Mouse (Mus musculus) liver, embryonic 12.5 days (tissue): ENCODE results near the gene Ctnnd2. TPM values are rescaled to one million over a fixed set of nuclear protein-coding genes. Genes with fewer than 3 reads are reported as not detected.

Experiments used
- ATAC-seq: fragments of 200-750 bp; cut with Nextera tagmentation; 2 replicates; pipeline ENCODE4 v1.8.0; 2017; ENCODE audit warnings: moderate number of reproducible peaks, mild to moderate bottlenecking, moderate library complexity
- H3K27ac ChIP-seq: fragments of 300-500 bp; sonication (generic); 2 replicates; pipeline ENCODE4 v1.5.1; 2016; ENCODE audit warnings: mild to moderate bottlenecking
- H3K27me3 ChIP-seq: fragments of 300-500 bp; sonication (generic); replicated peaks from 2 replicates; pipeline ENCODE4 v1.6.1; 2016; ENCODE audit warnings: mild to moderate bottlenecking, moderate library complexity
- H3K36me3 ChIP-seq: fragments of 300-500 bp; sonication (generic); 2 replicates; pipeline ENCODE4 v1.6.1; 2016; ENCODE audit warnings: mild to moderate bottlenecking, moderate library complexity
- H3K4me1 ChIP-seq: fragments of 300-500 bp; sonication (generic); 2 replicates; pipeline ENCODE4 v1.6.1; 2016
- H3K4me2 ChIP-seq: fragments of 300-500 bp; sonication (generic); 2 replicates; pipeline ENCODE4 v1.6.1; 2016; ENCODE audit warnings: mild to moderate bottlenecking, moderate library complexity
- H3K4me3 ChIP-seq: fragments of 300-500 bp; sonication (generic); 2 replicates; pipeline ENCODE4 v1.5.1; 2016; ENCODE audit warnings: mild to moderate bottlenecking, moderate library complexity
- H3K9ac ChIP-seq: fragments of 300-500 bp; sonication (generic); 2 replicates; pipeline ENCODE4 v1.6.1; 2016; ENCODE audit warnings: mild to moderate bottlenecking, moderate library complexity
- H3K9me3 ChIP-seq: fragments of 300-500 bp; sonication (generic); replicated peaks from 2 replicates; pipeline ENCODE4 v1.6.1; 2016; ENCODE audit warnings: mild to moderate bottlenecking, moderate library complexity
- WGBS: fragments of 180-500 bp; shearing (Covaris S2); methylation state at CpG from one replicate; pipeline ENCODE4 v1.1.7; 2016; ENCODE audit not compliant: insufficient replicate concordance; 5-methylcytosine and 5-hydroxymethylcytosine counted together
- polyA plus RNA-seq: library from polyadenylated mRNA; unstranded; fragments of >200 nt; fragmentation: Nextera tagmentation; extraction: Ambion mirVana; gene quantifications from 2 replicates; pipeline ENCODE4 v1.2.1, GENCODE M21; 2016

Gene Ctnnd2
- polyA plus RNA-seq, 1 experiment from 2014 or later, result 0.35 TPM

DNA sequence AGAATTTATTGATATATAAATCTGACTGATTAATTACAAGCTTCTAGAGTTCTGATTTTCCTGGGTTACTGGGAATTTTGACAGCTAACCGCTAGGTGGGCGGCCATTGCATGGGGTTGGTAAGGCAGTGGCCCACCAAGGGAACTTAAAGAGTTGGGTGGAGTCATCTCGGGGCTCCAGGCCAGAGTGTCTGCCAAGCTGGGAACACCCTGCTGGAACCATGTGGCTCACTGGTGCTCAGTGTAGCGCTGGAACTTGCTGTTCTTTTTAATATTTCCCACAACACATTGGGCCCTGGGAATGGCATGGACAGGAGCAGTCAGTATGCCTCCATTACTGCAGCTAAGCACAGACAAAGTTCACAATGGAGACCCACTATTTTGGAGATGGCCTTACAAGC is 99.9 kb downstream of the Ctnnd2 start:
- ATAC-seq, result no peak
- H3K4me1 ChIP-seq, result no peaks in the 10 kb centered on the region
- no peaks in the 10 kb centered on the region for H3K27me3 ChIP-seq
- H3K4me3 ChIP-seq, result no peak overlapping the region
- H3K4me2 ChIP-seq, result no peak overlapping the region
- no peaks in the 10 kb centered on the region for H3K9me3 ChIP-seq
- H3K9ac ChIP-seq, result no peak overlapping the region
- 69% methylated on average over 4 of the region's 4 CpGs for WGBS
- H3K27ac ChIP-seq, result no peak overlapping the region
- H3K36me3 ChIP-seq, result no peaks in the 10 kb centered on the region

DNA sequence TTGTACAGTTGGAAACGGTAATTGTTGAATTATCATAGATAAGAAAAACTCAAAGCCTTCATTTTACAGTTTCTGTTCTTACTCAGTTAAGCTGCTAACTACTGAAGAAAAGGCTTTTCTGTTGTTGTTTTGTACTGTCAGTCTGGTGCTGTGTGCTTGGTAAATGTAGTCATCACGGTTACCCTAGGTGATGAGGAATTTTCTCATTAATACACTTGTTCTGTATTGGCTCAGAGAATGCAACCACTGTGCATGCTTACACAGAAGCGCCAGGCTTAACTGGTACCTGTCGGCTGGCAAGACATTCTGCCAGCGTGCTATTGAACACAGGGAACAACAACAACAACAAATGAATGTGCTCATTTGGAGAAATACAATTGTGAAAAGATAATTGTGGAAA is 103.3 kb downstream of the Ctnnd2 start:
- Histone ChIP-seq H3K9ac (no peak overlapping the region), H3K27me3 (no peaks in the 10 kb centered on the region), H3K4me1 (no peaks in the 10 kb centered on the region), H3K36me3 (no peaks in the 10 kb centered on the region), H3K4me2 (no peak overlapping the region), H3K4me3 (no peak overlapping the region), H3K9me3 (no peaks in the 10 kb centered on the region), H3K27ac (no peak overlapping the region)
- no peak for ATAC-seq
- 73% methylated on average over 5 of the region's 5 CpGs for WGBS

DNA sequence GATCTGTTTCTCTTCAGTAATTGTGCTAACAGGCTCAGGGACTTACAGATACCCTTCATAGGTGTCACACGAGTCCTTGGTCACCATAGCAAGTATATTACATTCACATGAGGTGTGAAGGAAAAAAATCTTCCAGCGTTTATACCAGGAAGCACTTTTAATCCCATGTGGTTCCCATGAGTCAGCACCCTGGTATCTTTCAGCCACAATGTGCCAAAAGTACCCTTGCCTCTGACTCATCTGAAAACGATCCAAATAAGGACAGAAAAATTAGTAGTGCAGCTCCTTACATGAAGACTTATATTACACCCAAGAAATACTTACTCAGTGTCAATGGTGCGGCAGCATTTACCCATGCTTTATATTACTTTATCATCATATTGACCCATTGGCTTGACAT is 104.3 kb downstream of the Ctnnd2 start:
- Histone ChIP-seq H3K9ac (no peak overlapping the region), H3K4me1 (no peaks in the 10 kb centered on the region), H3K27ac (no peak overlapping the region), H3K4me3 (no peak overlapping the region), H3K27me3 (no peaks in the 10 kb centered on the region), H3K4me2 (no peak overlapping the region), H3K9me3 (no peaks in the 10 kb centered on the region), H3K36me3 (no peaks in the 10 kb centered on the region)
- 53% methylated on average over 4 of the region's 4 CpGs for WGBS
- no peak for ATAC-seq

DNA sequence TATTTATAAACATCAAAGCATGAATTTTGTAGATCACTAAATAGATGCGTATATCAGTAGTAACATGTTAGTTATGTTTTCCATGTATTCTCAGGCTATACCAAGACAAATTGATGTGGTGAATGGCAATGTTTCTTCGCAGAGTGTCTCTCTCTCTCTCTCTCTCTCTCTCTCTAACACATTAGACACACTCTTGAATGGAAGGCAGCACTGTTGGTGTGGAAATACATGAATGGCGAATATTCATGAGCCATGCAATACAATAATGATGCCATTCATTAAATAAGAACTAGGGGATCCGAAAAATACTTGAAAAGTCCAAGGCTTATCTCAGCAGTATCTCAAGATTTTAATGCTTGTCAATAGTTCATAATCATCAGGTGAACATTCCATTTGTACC is 106.2 kb downstream of the Ctnnd2 start:
- no peak for ATAC-seq

DNA sequence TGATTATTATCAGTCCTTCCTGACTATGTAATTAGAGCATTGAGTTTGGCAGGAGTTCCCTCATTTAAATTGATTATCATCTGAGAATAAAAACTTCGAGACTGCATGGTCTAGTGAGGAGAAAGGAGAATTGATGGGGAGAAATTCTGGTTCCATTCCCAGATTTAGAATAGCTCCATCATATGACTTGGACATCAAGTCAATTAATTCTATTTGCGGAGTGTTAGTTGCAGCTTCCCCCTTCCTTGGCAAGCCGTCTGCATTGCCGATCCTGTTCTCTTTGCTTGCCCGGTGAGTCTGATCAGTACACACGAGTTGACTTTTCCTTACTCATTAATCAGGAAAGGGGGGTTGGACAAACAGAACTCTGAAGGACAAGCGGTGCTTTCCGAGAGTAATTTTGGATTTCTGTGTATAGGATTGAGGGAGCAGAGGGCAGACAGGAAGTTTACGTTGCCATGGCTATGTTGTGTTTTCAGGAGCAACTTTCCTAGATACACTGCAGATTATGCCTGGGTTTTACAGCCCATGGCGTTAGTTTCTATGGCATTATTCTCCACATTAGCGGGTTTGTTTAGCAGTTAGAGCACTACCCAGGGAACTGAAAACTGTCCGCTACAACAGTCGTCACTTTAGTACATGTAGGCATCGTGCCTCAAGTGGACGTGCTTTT is 113.3 kb downstream of the Ctnnd2 start:
- Histone ChIP-seq H3K9ac (no peak overlapping the region), H3K36me3 (no peaks in the 10 kb centered on the region), H3K4me3 (no peak overlapping the region), H3K4me1 (no peaks in the 10 kb centered on the region), H3K4me2 (no peak overlapping the region), H3K27ac (no peak overlapping the region), H3K9me3 (no peaks in the 10 kb centered on the region), H3K27me3 (no peaks in the 10 kb centered on the region)
- 67% methylated on average over 15 of the region's 15 CpGs for WGBS
- ATAC-seq, result peak; percentile 64; the same call in 1 of the 2 replicates

More for the DNA sequence above, 106.2 kb downstream of the Ctnnd2 start:
- H3K4me1 ChIP-seq, result no peaks in the 10 kb centered on the region
- 60% methylated on average over 4 of the region's 4 CpGs for WGBS
- H3K9ac ChIP-seq, result no peak overlapping the region
- no peaks in the 10 kb centered on the region for H3K36me3 ChIP-seq
- H3K4me3 ChIP-seq, result no peak overlapping the region
- H3K9me3 ChIP-seq, result no peaks in the 10 kb centered on the region
- no peak overlapping the region for H3K4me2 ChIP-seq
- H3K27me3 ChIP-seq, result no peaks in the 10 kb centered on the region
- no peak overlapping the region for H3K27ac ChIP-seq

DNA sequence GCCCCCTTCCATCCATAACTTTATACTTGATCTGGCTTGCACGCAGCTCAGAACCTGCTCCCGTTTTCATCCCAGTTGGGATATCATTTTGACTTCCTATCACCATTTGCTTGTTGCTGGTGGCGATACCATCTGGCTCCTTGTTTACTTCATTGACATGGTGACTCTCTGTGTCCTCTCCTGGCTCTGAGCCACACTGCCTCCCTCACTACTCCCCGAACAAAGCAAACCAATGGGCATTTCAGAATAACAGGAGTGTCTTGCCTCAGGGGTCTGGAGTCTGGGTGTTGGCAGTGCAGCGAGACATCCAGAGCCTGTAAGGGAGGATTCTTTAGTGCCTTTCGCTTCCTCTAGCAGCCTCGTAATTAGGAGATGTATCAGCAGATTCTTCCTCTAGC is 113.9 kb downstream of the Ctnnd2 start:
- Histone ChIP-seq H3K4me2 (no peak overlapping the region), H3K9me3 (no peaks in the 10 kb centered on the region), H3K36me3 (no peaks in the 10 kb centered on the region), H3K4me3 (no peak overlapping the region), H3K4me1 (no peaks in the 10 kb centered on the region), H3K9ac (no peak overlapping the region), H3K27me3 (no peaks in the 10 kb centered on the region), H3K27ac (no peak overlapping the region)
- WGBS, result 72% methylated on average over 7 of the region's 7 CpGs
- 0 out of 2 replicates have a peak, but pooled peaks have one; percentile 10 for ATAC-seq

DNA sequence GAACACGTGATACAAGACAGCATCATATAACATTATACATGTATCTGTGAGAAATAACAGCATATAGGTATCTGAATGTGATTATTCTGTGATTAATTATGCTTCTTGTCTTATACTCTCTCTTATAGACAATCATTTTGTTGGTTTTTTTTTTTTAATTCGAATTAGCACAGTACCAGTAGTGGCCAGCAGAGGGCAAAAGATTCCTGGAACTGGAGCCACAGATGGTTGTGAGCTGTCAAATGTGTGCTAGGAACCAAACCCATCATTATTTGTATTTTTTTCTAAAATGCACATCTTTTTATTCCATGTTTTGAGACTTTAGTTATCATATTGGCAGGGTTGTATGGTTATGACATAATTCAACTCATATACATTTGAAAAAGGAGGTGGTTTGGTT is 130.4 kb downstream of the Ctnnd2 start:
- Histone ChIP-seq H3K9me3 (peaks cover 10% of the 10 kb centered on the region; the same call in 1 of the 2 replicates), H3K36me3 (no peaks in the 10 kb centered on the region), H3K9ac (no peak overlapping the region), H3K27ac (no peak overlapping the region), H3K27me3 (no peaks in the 10 kb centered on the region), H3K4me2 (no peak overlapping the region), H3K4me3 (no peak overlapping the region), H3K4me1 (no peaks in the 10 kb centered on the region)
- ATAC-seq, result no peak
- WGBS, result 51% methylated on average over 2 of the region's 2 CpGs

DNA sequence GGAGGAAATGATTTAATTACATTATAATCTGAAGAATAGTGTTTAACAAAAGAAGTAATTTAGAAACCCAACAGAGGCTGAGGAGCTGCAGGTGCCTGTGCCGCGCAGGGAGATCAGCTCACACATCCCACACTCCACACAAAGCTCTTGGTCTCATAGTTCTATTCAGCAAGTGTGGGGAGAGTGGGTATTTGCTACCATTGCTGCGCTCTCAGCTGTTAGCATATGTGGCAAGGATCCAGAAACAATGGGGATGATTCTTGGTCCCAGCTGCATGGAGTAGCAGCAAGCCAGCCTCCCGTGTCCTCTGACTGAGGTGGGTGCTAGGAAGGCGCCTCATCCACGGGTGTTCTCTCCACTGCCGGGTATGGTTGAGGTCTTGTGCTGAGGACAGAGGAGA is 134.0 kb downstream of the Ctnnd2 start:
- H3K9me3 ChIP-seq, result 0 out of 2 replicates have a peak, but pooled peaks cover 2% of the 10 kb centered on the region

DNA sequence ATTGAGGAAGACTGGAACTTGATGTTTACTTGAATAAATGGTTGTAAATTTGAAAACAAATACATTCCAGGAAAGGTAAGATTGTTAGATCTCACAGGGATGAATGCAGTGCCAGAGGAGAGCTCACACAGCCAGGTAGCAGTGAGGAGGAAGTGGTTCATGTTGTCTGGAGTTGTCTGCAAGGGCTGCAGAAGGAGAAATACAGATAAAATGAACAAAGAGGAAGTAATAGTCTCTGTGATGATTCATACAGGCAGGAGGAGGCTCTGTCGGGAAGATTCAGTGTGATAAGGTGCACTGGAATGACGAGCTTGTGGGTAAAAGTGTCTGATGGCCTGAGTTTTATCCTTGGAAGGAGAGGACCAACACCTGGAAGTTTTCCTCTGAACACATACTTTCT is 150.2 kb downstream of the Ctnnd2 start:
- no peaks in the 10 kb centered on the region; the same call in 1 of the 2 replicates for H3K9me3 ChIP-seq
- no peaks in the 10 kb centered on the region for H3K27me3 ChIP-seq
- no peak overlapping the region for H3K4me2 ChIP-seq
- no peak overlapping the region for H3K4me3 ChIP-seq
- H3K4me1 ChIP-seq, result no peaks in the 10 kb centered on the region
- H3K27ac ChIP-seq, result no peak overlapping the region
- no peak for ATAC-seq
- no peak overlapping the region for H3K9ac ChIP-seq
- WGBS, result 14% methylated on average over 2 of the region's 2 CpGs
- H3K36me3 ChIP-seq, result no peaks in the 10 kb centered on the region

More for the DNA sequence above, 134.0 kb downstream of the Ctnnd2 start:
- H3K36me3 ChIP-seq, result no peaks in the 10 kb centered on the region
- 76% methylated on average over 7 of the region's 7 CpGs for WGBS
- H3K9ac ChIP-seq, result no peak overlapping the region
- H3K27ac ChIP-seq, result no peak overlapping the region
- no peak for ATAC-seq
- no peak overlapping the region for H3K4me3 ChIP-seq
- no peak overlapping the region for H3K4me2 ChIP-seq
- no peaks in the 10 kb centered on the region for H3K27me3 ChIP-seq
- H3K4me1 ChIP-seq, result no peaks in the 10 kb centered on the region

DNA sequence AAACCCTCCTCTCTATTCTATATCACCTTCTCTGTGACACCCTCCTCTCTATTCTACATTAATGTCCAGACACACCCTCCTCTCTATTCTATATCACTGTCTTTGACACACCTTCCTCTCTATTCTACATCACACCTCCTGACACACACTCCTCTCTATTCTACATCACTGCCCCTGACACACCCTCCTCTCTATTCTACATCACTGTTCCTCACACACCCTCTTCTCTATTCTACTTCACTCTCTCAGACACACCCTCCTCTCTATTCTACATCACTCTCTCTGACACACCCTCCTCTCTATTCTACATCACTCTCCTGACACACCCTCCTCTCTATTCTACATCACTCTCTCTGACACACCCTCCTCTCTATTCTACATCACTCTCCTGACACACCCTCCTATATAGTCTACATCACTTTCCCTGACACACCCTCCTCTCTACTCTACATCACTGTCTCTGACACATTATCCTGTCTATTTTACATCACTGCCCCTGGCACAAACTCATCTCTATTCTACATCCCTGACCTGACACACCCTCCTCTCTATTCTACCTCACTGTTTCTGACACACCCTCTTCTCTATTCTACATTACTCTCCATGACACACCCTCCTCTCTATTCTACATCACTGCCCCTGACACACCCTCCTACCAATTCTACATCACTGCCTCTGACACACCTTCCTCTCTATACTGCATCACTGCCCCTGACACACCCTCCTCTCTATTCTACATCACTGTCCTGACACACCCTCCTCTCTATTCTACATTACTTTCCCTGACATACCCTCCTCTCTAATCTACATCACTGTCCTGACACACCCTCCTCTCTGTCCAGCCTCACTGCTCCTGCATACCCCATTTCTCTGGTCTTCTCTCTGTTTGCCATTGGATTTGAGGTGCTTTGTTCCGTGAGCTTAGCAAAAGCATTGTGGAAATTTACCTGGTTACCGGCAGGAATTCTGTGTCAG is 161.2 kb downstream of the Ctnnd2 start:
- Histone ChIP-seq H3K36me3 (no peaks in the 10 kb centered on the region), H3K4me3 (no peak overlapping the region), H3K4me1 (no peaks in the 10 kb centered on the region), H3K9ac (no peak overlapping the region), H3K27me3 (no peaks in the 10 kb centered on the region), H3K27ac (no peak overlapping the region), H3K9me3 (no peaks in the 10 kb centered on the region), H3K4me2 (no peak overlapping the region)
- ATAC-seq, result no peak
- WGBS, result 60% methylated on average over 2 of the region's 2 CpGs

DNA sequence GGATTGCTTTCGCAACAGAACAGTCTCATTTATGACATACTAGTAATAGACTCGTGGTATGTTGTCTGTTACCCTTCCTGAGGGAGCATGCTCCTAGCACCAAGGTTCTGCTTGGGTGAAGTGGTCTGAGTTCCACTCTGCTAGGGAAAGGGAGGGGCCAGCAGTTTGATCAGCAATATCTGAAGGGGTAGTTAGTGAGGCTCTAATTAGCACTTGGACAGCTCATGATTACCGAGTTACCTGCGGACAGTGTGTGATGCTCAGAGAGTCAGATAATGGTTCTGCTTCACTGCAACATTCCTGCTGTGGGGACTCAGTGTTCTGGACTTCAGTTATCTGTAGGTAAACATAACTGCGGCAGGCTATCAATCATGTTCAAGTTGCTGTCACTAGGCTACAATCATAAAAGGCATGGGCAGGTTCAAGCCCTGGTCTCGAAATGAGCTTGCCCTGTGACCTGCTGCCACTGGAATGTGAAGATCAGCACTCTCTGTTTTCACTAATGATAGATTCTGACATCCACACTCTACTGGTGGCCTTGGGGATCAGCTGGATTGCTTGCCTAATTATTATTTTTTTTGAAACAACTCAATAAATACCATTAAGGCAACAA is 166.3 kb downstream of the Ctnnd2 start:
- no peaks in the 10 kb centered on the region for H3K4me1 ChIP-seq
- H3K36me3 ChIP-seq, result no peaks in the 10 kb centered on the region
- H3K9ac ChIP-seq, result no peak overlapping the region
- no peaks in the 10 kb centered on the region for H3K9me3 ChIP-seq
- H3K27me3 ChIP-seq, result no peaks in the 10 kb centered on the region
- no peak for ATAC-seq
- no peak overlapping the region for H3K4me2 ChIP-seq
- H3K27ac ChIP-seq, result no peak overlapping the region
- no peak overlapping the region for H3K4me3 ChIP-seq
- WGBS, result 64% methylated on average over 6 of the region's 6 CpGs

DNA sequence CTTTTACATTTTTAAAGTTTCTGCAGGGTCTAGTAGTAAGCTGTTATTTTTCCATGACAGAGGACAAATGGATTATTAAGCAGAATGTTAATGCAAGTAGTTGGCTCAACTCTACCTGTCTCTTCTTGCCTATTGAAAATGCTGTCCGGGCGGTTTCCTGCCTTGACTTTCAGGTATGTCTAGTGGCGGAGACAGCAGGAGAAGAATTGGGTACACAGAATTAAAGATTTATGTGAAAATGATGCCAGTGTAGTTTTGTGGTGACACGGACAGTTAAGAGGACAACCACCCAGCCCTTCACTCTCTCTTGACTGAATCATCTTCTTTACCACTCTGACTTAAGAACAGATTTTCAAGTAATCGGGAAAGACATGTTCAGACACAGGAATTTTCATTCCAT is 173.4 kb downstream of the Ctnnd2 start:
- no peak overlapping the region for H3K9ac ChIP-seq
- H3K4me2 ChIP-seq, result no peak overlapping the region
- H3K27ac ChIP-seq, result no peak overlapping the region
- no peaks in the 10 kb centered on the region for H3K9me3 ChIP-seq
- no peaks in the 10 kb centered on the region for H3K36me3 ChIP-seq
- 73% methylated on average over 5 of the region's 5 CpGs for WGBS
- no peak for ATAC-seq
- no peaks in the 10 kb centered on the region for H3K27me3 ChIP-seq
- no peaks in the 10 kb centered on the region for H3K4me1 ChIP-seq
- no peak overlapping the region for H3K4me3 ChIP-seq
